Mouse (Mus musculus): ENCODE results near the gene Agfg1.
"Not testable (repeated sequence)": the region's sequence is repeated elsewhere in the genome, so short reads cannot be mapped to it uniquely, and the experiment has no call there.

Gene Agfg1

DNA sequence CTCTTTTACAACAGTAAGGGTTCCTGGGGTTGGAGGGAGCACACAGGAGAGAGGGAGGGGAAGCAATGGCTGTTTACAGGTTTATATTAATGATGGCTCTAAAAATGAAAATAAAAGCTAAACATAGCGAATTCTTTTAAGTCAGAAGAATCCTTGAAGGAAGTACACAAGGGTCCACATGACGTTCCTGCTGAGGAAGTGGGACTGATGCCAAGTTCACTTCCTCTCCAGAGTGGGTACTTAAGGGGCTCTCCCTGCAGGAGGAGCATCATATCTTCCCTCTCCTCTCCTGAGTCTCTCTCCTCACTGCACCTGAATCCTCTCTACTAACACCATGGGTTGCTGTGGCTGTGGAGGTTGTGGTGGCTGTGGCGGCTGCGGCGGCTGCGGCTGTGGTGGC, 85.4 kb downstream of the Agfg1 start, which contains the start of gene A030014E15Rik:
A030014E15Rik (plus strand) TSS at position 268 of the 400 bp plus-strand sequence.
- DNase-seq = no peak

DNA sequence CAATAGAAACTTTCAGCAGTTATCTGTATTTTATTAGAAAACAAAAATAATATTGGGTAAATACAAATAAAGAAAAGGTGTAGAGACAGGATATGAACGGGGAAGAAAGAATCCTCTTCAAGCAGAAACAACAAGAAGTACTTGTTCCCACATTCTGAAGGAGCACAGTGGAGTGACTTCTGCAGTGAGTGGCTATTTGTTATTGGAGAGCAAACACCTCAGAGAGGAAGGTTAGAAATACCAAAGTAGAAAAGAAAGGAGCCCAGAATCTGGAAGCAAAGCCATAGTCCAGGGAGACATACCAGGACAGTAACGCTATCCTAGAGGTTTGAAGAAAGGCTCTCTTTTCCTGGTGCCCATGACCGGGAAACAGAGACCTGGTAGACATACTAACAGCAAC, 91.3 kb downstream of the Agfg1 start:
- DNase-seq = not testable (repeated sequence)

DNA sequence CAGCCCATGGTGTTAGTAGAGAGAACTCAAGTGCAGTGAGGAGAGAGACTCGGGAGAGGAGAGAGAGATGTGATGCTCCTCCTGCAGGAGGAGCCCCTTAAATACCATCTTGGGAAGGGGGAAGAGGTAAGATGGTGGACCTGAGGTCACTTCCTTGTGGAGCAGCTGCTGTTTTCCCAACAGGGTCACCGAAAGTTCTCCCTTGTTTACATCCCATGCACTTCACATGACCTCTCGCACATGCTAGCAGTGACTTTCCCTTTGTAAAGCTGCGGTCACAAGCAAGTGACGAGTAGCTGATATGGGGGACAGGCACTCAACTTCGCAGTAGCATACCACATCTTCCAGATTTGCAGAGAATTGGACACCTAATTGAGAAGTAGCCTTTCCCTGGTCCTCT, 92.0 kb downstream of the Agfg1 start, which contains the start of gene Gm6217:
Gm6217 (minus strand) TSS at position 74 of the 400 bp plus-strand sequence.
- not testable (repeated sequence) for DNase-seq

DNA sequence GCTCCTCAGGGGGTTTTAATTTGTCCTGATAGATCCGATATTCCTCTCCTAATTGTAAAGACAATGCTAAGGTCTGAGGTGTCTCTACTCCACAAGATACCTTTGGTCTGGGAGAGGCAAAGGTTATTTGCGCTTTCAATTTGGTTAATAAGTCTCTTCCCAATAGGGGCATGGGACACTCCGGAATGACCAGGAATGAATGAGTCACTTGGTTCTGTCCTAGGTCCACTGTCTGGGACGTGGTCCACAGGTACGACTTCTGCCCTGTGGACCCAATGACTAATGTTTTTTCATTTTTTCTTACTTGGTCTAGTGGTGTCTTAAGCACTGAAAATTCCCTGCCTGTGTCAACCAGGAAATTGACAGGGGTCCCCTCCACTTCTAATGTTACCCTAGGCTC, 99.4 kb downstream of the Agfg1 start:
- DNase-seq = no peak

DNA sequence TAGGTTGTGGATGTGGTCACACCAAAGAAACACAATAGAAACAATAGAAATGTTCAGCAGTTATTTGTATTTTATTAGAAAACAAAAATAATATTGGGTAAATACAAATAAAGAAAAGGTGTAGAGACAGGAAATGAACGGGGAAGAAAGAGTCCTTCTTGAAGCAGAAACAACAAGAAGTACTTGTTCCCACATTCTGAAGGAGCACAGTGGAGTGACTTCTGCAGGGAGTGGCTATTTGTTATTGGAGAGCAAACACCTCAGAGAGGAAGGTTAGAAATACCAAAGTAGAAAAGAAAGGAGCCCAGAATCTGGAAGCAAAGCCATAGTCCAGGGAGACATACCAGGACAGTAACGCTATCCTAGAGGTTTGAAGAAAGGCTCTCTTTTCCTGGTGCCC, 103.2 kb downstream of the Agfg1 start:
- not testable (repeated sequence) for DNase-seq

DNA sequence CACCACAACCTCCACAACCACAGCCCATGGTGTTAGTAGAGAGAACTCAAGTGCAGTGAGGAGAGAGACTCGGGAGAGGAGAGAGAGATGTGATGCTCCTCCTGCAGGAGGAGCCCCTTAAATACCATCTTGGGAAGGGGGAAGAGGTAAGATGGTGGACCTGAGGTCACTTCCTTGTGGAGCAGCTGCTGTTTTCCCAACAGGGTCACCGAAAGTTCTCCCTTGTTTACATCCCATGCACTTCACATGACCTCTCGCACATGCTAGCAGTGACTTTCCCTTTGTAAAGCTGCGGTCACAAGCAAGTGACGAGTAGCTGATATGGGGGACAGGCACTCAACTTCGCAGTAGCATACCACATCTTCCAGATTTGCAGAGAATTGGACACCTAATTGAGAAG, 104.0 kb downstream of the Agfg1 start, which contains the start of gene A030003K21Rik:
A030003K21Rik (minus strand) TSS at position 94 of the 400 bp plus-strand sequence.
- not testable (repeated sequence) for DNase-seq

DNA sequence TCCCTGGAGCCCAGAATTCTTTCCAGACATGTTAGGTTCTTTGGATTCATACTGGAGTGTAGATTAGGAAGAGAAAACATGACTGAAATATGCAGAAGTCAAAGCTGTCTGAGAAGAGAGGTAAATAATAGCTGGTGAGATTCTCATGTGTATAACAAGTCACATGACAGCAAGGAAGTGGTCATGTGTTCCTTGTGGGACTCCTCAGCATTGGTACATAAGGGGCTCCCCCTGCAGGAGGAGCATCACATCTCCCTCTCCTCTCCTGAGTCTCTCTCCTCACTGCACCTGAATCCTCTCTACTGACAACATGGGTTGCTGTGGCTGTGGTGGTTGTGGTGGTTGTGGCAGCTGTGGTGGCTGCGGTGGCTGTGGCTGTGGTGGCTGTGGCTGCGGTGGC, 106.7 kb downstream of the Agfg1 start:
- DNase-seq = not testable (repeated sequence)

DNA sequence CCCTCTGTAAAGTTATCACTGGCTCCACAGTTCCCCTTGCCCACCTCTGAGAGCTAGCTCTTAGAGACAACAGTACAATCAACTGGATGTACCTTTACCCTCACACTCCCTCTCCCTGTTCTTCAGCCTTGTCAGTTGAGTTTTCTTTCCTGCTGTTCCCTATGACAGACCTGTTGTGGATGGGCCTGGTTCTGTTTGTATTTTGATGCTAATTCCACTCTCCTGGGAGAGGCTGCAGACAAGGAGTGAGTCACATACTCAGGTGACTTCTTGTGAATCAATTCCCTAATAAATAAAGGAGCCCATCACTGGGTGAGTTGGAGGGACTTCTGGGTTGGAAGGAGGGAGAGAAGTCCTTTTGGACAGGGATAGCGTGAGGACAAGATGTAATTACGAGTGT, 109.3 kb downstream of the Agfg1 start:
- DNase-seq = no peak
